Mouse (Mus musculus) cerebellum, adult 2 months (tissue): ENCODE data around the gene Aanat.

Experiments used
- CTCF ChIP-seq: fragments of 200-500 bp; IDR thresholded peaks from 2 replicates; pipeline ENCODE4 v1.5.1; 2011; ENCODE audit warnings: low read depth, mild to moderate bottlenecking, control low read depth, low read length, moderate library complexity, borderline replicate concordance; ENCODE audit not compliant: insufficient read depth
- POLR2A ChIP-seq: fragments of 200-500 bp; IDR thresholded peaks from 2 replicates; pipeline ENCODE4 v1.6.1; 2011; ENCODE audit warnings: low read length, control low read depth, borderline replicate concordance; ENCODE audit not compliant: insufficient read depth

- no peak for TF ChIP-seq POLR2A
- TF ChIP-seq CTCF, result no peak
Observed at GRCm38 (mm10) chr11:116616438-116617118, 30.3 kb downstream of the Aanat start.
